Mouse (Mus musculus): ENCODE data around the gene Vmn2r43. TPM values are rescaled to one million over a fixed set of nuclear protein-coding genes. Genes with fewer than 3 reads are reported as not detected.
"Not testable (repeated sequence)": the region's sequence is repeated elsewhere in the genome, so short reads cannot be mapped to it uniquely, and the experiment has no call there.

Vmn2r43 gene
- polyA plus RNA-seq (2012; rRNA removed): not detected in 2 replicates

DNA sequence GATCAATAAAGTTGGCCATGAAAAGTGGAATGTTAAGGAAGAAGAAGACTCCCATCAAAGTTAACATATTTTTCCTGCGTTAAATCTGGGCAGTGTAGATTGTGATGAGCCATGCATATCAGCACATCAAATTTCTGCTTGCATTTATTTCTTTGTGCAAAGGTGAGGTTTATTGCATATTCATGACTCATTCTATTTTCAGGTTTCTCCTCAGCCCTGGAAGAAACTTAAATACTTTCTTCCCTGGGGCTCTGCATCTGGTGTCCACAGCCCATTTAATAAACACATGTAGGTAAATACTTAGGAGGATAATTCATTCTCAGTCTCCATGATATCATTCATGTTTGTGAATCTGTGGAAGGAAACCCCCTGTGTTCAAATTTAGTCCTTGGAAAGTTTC lies at the start of gene Vmn2r43:
Gene Vmn2r43, minus strand, starts transcription at position 101 of the 400 bp plus-strand sequence.
- not testable (repeated sequence) for DNase-seq; H3K36me3 ChIP-seq (ENCODE audit: control insufficient read depth, insufficient read depth, low read length); H3K27me3 ChIP-seq (replicated peaks; ENCODE audit: control insufficient read depth, insufficient read depth, low read length); H3K27ac ChIP-seq (ENCODE audit: insufficient read depth, low read depth, low read length); H3K4me3 ChIP-seq (ENCODE audit: insufficient read depth, low read depth, low read length); H3K4me1 ChIP-seq (ENCODE audit: control insufficient read depth, insufficient read depth, low read length)
- WGBS: no CpG with 5 or more reads among the region's 1 CpGs

GRCm38 (mm10) chr7:8200220-8200619 lies 60.2 kb downstream of the Vmn2r43 start, which contains the start of gene Vmn2r42:
Gene Vmn2r42 (minus strand): TSS chr7:8200320.
- not testable (repeated sequence) for H3K27ac ChIP-seq (ENCODE audit: insufficient read depth, low read depth, low read length); H3K4me3 ChIP-seq (ENCODE audit: insufficient read depth, low read depth, low read length); DNase-seq; H3K4me1 ChIP-seq (ENCODE audit: control insufficient read depth, insufficient read depth, low read length); H3K27me3 ChIP-seq (replicated peaks; ENCODE audit: control insufficient read depth, insufficient read depth, low read length); H3K36me3 ChIP-seq (ENCODE audit: control insufficient read depth, insufficient read depth, low read length)
- no CpG with 5 or more reads among the region's 2 CpGs for WGBS

Other genes with a start within 250 kb of the Vmn2r43 start
- not detected in 2 replicates for gene Vmn2r41, start 98.9 kb downstream of the Vmn2r43 start, polyA plus RNA-seq (2012; rRNA removed)
- not detected in 2 replicates for gene Vmn2r42, start 60.3 kb downstream of the Vmn2r43 start, polyA plus RNA-seq (2012; rRNA removed)
- gene Vmn2r44, start 122.7 kb upstream of the Vmn2r43 start, polyA plus RNA-seq (2012; rRNA removed): not detected in 2 replicates
- gene Vmn2r45, start 228.5 kb upstream of the Vmn2r43 start, polyA plus RNA-seq (2012; rRNA removed): not detected in 2 replicates

All from kidney, adult 2 months (tissue).